Mouse (Mus musculus) spleen, adult 2 months (tissue): ENCODE data around the gene Nprl3. TPM values are rescaled to one million over a fixed set of nuclear protein-coding genes. Genes with fewer than 3 reads are reported as not detected.

ENCODE experiments used
- DNase-seq, 2 experiments: peaks; one replicate each; pipeline versions ENCODE4 v3.0.0 to v3.0.0-alpha.2; 2012 to 2021; ENCODE audit warnings: low spot score in 2 of 2, low read depth in 1 of 2
- H3K27ac ChIP-seq: fragments of 200-500 bp; 2 replicates; pipeline ENCODE4 v1.5.1; 2012; ENCODE audit warnings: low read length, inconsistent platforms; ENCODE audit not compliant: insufficient read depth
- H3K27me3 ChIP-seq: fragments of 200-500 bp; 2 replicates; pipeline ENCODE4 v1.6.1; 2012; ENCODE audit warnings: mild to moderate bottlenecking, moderate library complexity, low read length, inconsistent platforms; ENCODE audit not compliant: control insufficient read depth, insufficient read depth
- H3K36me3 ChIP-seq: fragments of 200-500 bp; 2 replicates; pipeline ENCODE4 v1.6.1; 2012; ENCODE audit warnings: mild to moderate bottlenecking, low read length, inconsistent platforms; ENCODE audit not compliant: control insufficient read depth, insufficient read depth
- H3K4me1 ChIP-seq: fragments of 200-500 bp; 2 replicates; pipeline ENCODE4 v1.6.1; 2011; ENCODE audit warnings: inconsistent platforms; ENCODE audit not compliant: control insufficient read depth, insufficient read depth, insufficient read length
- H3K4me3 ChIP-seq: fragments of 200-500 bp; 2 replicates; pipeline ENCODE4 v1.5.1; 2011; ENCODE audit warnings: mild to moderate bottlenecking, inconsistent platforms; ENCODE audit not compliant: insufficient read depth, insufficient read length; ENCODE audit errors: extremely low read depth
- CTCF ChIP-seq: fragments of 200-500 bp; IDR thresholded peaks from 2 replicates; pipeline ENCODE4 v1.5.1; 2011; ENCODE audit warnings: mild to moderate bottlenecking, inconsistent platforms; ENCODE audit not compliant: insufficient read depth, insufficient read length, insufficient replicate concordance; ENCODE audit errors: extremely low read depth
- POLR2A ChIP-seq: fragments of 200-500 bp; IDR thresholded peaks from 2 replicates; pipeline ENCODE4 v1.6.1; 2011; ENCODE audit warnings: low read depth, low read length, inconsistent platforms
- WGBS: fragments of 180-500 bp; shearing (Covaris S2); methylation state at CpG from one replicate; pipeline ENCODE4 v1.1.7; 2018; 5-methylcytosine and 5-hydroxymethylcytosine counted together
- polyA plus RNA-seq: library from polyadenylated mRNA; depleted of rRNA; stranded (reverse); fragments of >200 nt; gene quantifications from 2 replicates; pipeline ENCODE4 v1.2.3, GENCODE M21; 2012; rRNA removed

The Nprl3 gene
- polyA plus RNA-seq, result 76.9 and 87.3 TPM in 2 replicates

GRCm38 (mm10) chr11:32267188-32267884, at the start of gene Nprl3:
TSS of gene Nprl3 (minus strand) at chr11:32267707.
- Histone ChIP-seq H3K4me3 (peak within 1 kb of the TSS; percentile 73), H3K36me3 (no peaks in the 10 kb centered on the region), H3K4me1 (0 out of 2 replicates have a peak, but pooled peaks cover 2% of the 10 kb centered on the region), H3K27me3 (no peaks in the 10 kb centered on the region), H3K27ac (peak within 1 kb of the TSS; percentile 81)
- under 1% methylated on average over 54 of the region's 54 CpGs for WGBS
- DNase-seq, result peak; percentile 84 to 95
- TF ChIP-seq POLR2A (peak; percentile 85), CTCF (no peak)

- WGBS, result 87% methylated on average over 3 of the region's 3 CpGs
- Histone ChIP-seq H3K36me3 (no peaks in the 10 kb centered on the region), H3K27ac (no peak overlapping the region), H3K4me1 (no peaks in the 10 kb centered on the region), H3K4me3 (no peak overlapping the region), H3K27me3 (no peaks in the 10 kb centered on the region)
- no peak for DNase-seq
- TF ChIP-seq POLR2A (no peak), CTCF (no peak)
Measured at GRCm38 (mm10) chr11:32316009-32316408, 48.5 kb upstream of the Nprl3 start.

DNA sequence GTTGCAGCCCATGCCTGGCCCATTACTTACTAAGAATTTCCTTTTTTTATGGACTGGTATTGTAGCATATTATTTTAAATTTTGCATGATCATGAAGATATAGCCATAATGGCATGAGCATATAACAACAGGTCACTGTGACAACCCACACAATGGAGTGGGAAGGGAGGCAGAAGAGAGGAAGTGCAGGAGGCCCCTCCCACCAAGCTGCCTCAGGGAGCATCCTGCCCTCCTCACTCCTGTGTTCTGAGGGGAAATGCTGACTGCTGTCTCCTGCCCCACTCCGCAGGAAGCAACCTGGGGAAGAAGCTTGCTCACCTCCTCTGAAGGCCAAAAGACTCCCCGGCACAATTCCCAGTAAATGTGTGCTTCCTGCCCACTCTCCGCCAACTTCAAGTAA, 42.4 kb upstream of the Nprl3 start:
- Histone ChIP-seq H3K27ac (no peak overlapping the region), H3K36me3 (no peaks in the 10 kb centered on the region), H3K27me3 (no peaks in the 10 kb centered on the region), H3K4me3 (no peak overlapping the region), H3K4me1 (no peaks in the 10 kb centered on the region)
- 62% methylated on average over 3 of the region's 3 CpGs for WGBS
- no peak for DNase-seq
- TF ChIP-seq POLR2A (no peak), CTCF (no peak)

- Histone ChIP-seq H3K36me3 (no peaks in the 10 kb centered on the region), H3K4me1 (no peaks in the 10 kb centered on the region), H3K4me3 (no peak overlapping the region), H3K27ac (no peak overlapping the region), H3K27me3 (no peaks in the 10 kb centered on the region)
- no peak for DNase-seq
- no peak for TF ChIP-seq POLR2A
- TF ChIP-seq CTCF, result no peak
- WGBS, result 82% methylated on average over 4 of the region's 4 CpGs
Measured at GRCm38 (mm10) chr11:32309446-32309845, 41.9 kb upstream of the Nprl3 start.

DNA sequence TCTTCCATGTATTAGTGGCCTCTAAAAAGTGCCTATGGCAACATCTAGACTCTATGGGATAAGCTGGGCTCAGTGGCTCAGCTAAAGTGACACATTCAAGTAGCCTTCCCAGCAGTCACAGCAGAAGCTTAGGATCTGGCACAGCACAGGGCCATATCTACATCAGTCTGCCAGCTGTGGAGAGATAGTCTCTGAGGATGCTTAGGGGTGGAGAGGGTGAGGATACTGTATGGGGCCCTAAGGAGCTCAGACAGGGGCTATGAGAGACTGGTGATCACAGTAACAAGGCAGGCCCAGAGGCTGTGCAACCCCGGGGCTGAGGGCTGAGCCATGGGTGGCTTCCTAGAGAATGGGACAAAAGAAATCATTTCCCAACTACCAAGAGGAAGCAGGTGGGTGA, 39.5 kb upstream of the Nprl3 start:
- Histone ChIP-seq H3K36me3 (no peaks in the 10 kb centered on the region), H3K4me3 (no peak overlapping the region), H3K27me3 (no peaks in the 10 kb centered on the region), H3K4me1 (no peaks in the 10 kb centered on the region), H3K27ac (no peak overlapping the region)
- no peak for TF ChIP-seq CTCF
- no peak for TF ChIP-seq POLR2A
- 93% methylated on average over 1 of the region's 1 CpGs for WGBS
- no peak for DNase-seq

GRCm38 (mm10) chr11:32303455-32303854, 35.9 kb upstream of the Nprl3 start:
- WGBS, result 68% methylated on average over 1 of the region's 1 CpGs
- Histone ChIP-seq H3K4me1 (no peaks in the 10 kb centered on the region), H3K4me3 (no peak overlapping the region), H3K27me3 (no peaks in the 10 kb centered on the region), H3K36me3 (no peaks in the 10 kb centered on the region), H3K27ac (no peak overlapping the region)
- DNase-seq, result no peak
- TF ChIP-seq POLR2A (no peak), CTCF (no peak)

GRCm38 (mm10) chr11:32302824-32303419, 35.4 kb upstream of the Nprl3 start:
- H3K4me1 ChIP-seq, result no peaks in the 10 kb centered on the region
- no peaks in the 10 kb centered on the region for H3K27me3 ChIP-seq
- H3K4me3 ChIP-seq, result no peak overlapping the region
- TF ChIP-seq POLR2A (no peak), CTCF (no peak)
- no peaks in the 10 kb centered on the region for H3K36me3 ChIP-seq
- no peak for DNase-seq
- no peak overlapping the region for H3K27ac ChIP-seq
- 54% methylated on average over 2 of the region's 2 CpGs for WGBS

DNA sequence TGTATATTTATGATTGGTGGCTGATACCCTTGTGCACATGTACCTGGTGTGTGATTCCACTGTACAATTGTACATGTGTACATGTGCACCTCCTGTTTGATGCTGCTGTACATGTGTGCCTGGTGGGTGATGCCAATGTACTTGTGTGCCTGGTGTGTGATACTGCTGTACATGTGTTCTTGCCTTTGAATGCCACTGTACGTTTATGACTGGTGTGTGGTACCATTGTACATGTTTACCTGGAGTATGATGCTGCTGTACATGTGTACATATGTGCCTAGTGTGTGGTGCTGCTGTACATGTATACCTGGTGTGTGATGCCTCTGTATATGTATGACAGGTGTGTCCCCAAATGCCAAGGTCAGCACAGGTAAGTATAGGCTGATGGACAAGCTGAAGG, 34.0 kb upstream of the Nprl3 start:
- 81% methylated on average over 1 of the region's 1 CpGs for WGBS
- no peaks in the 10 kb centered on the region for H3K36me3 ChIP-seq
- no peak overlapping the region for H3K4me3 ChIP-seq
- no peak overlapping the region for H3K27ac ChIP-seq
- TF ChIP-seq POLR2A (no peak), CTCF (no peak)
- no peaks in the 10 kb centered on the region for H3K27me3 ChIP-seq
- no peak for DNase-seq
- no peaks in the 10 kb centered on the region for H3K4me1 ChIP-seq
